ENCODE assay signal across 9 mouse cellular contexts in the genomic region with DNA sequence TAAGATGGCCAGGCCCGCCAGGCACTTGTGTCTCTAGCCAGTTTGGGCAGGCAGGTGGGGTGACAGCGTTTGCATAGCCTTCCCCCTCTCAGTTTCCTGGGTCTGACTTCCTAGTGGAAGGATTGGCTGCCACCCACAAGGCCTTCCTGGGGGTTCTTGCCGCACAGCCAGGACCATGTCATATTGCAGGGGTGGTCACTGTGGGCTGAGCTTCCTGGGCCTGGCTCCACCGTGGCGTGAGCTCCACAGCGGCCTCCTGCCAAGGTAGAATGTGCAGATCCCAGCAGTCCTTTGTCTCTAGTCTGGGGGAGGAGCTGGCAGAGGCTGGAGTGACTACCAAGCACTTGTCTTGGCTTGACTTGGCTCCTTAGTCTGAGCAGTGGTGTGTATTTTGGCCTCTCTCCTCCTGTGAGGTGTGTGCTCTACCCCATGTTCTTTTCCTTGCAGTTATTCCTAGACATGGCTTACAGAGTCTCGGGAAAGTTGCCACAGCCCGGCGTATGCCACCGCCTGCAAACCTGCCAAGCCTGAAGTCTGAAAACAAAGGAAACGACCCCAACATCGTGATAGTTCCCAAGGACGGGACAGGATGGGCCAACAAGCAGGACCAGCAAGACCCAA. TPM values are rescaled to one million over a fixed set of nuclear protein-coding genes. Genes with fewer than 3 reads are reported as not detected.
DNase-seq lines count a peak whose midpoint lies in the region; ATAC-seq and TF ChIP-seq lines count a peak whose summit lies in the region.
"Had no signal": no experiment of that assay in that cellular context is flagged by ENCODE, and none has a peak within 500 bp of the region (broad histone marks: within the 10 kb centered on the region; RNA-seq: fewer than 3 reads in every experiment).

No protein-coding gene starts in this region.

- H3K27me3 ChIP-seq in E14TG2a.4 (ENCODE audit: insufficient read depth, low read length), result no peaks in the 10 kb centered on the region
- no peaks in the 10 kb centered on the region for H3K27me3 ChIP-seq in forebrain, embryonic 12.5 days
- H3K27me3 ChIP-seq in intestine, postnatal 0 days (replicated peaks; ENCODE audit: control insufficient read depth, insufficient read depth, low read length), result no peaks in the 10 kb centered on the region
- H3K27me3 ChIP-seq: liver, embryonic 15.5 days had no signal

- no peak overlapping the region for H3K4me2 ChIP-seq in forebrain, embryonic 12.5 days
- H3K4me2 ChIP-seq in intestine, postnatal 0 days (replicated peaks; ENCODE audit: low read depth), result no peak overlapping the region
- H3K4me2 ChIP-seq: liver, embryonic 15.5 days had no signal

- TF ChIP-seq CTCF in E14TG2a.4 (conservative IDR thresholded peaks at IDR 0.05; ENCODE audit: low read length), result no peak
- no peak for TF ChIP-seq CTCF in intestine, postnatal 0 days (IDR thresholded peaks at IDR 0.05; ENCODE audit: low read depth)

- WGBS in forebrain, embryonic 12.5 days, result 73% methylated on average over 13 of the region's 13 CpGs
- WGBS in intestine, postnatal 0 days, result 64% methylated on average over 13 of the region's 13 CpGs

- H3K9me3 ChIP-seq in E14TG2a.4 (ENCODE audit: low read length), result no peaks in the 10 kb centered on the region
- no peaks in the 10 kb centered on the region for H3K9me3 ChIP-seq in forebrain, embryonic 12.5 days
- H3K9me3 ChIP-seq in intestine, postnatal 0 days (ENCODE audit: control insufficient read depth), result no peaks in the 10 kb centered on the region
- H3K9me3 ChIP-seq: liver, embryonic 15.5 days had no signal

- ATAC-seq in forebrain, embryonic 12.5 days (ENCODE audit: low FRiP score), result no peak
- no peak for ATAC-seq in intestine, postnatal 0 days

- 0 out of 2 replicates have a peak overlapping the region, but pooled peaks have one; percentile 5 for H3K9ac ChIP-seq in forebrain, embryonic 12.5 days
- no peak overlapping the region for H3K9ac ChIP-seq in intestine, postnatal 0 days (ENCODE audit: low read depth, low read length)
- H3K9ac ChIP-seq: liver, embryonic 15.5 days had no signal

- H3K4me3 ChIP-seq in E14TG2a.4 (replicated peaks; ENCODE audit: low read length), result peak overlapping the region; percentile 32
- H3K4me3 ChIP-seq in forebrain, embryonic 12.5 days (replicated peaks), result no peak overlapping the region
- H3K4me3 ChIP-seq in intestine, postnatal 0 days (ENCODE audit: low read depth, low read length), result no peak overlapping the region
- H3K4me3 ChIP-seq: liver, embryonic 15.5 days had no signal

- H3K36me3 ChIP-seq in E14TG2a.4 (ENCODE audit: insufficient read depth, low read length), result peaks cover 84% of the 10 kb centered on the region
- peaks cover 49% of the 10 kb centered on the region for H3K36me3 ChIP-seq in forebrain, embryonic 12.5 days (replicated peaks)
- H3K36me3 ChIP-seq in intestine, postnatal 0 days (ENCODE audit: control insufficient read depth, insufficient read depth), result peaks cover 51% of the 10 kb centered on the region

- peak overlapping the region; percentile 46 for H3K27ac ChIP-seq in forebrain, embryonic 12.5 days
- peak overlapping the region; percentile 35 for H3K27ac ChIP-seq in intestine, postnatal 0 days (ENCODE audit: low read depth, low read length)
- H3K27ac ChIP-seq: liver, embryonic 15.5 days had no signal

- H3K4me1 ChIP-seq in E14TG2a.4 (replicated peaks; ENCODE audit: low read depth, low read length), result peaks cover 93% of the 10 kb centered on the region
- peaks cover 39% of the 10 kb centered on the region for H3K4me1 ChIP-seq in forebrain, embryonic 12.5 days
- H3K4me1 ChIP-seq in intestine, postnatal 0 days (replicated peaks; ENCODE audit: control insufficient read depth, insufficient read depth, low read length), result no peaks in the 10 kb centered on the region

- DNase-seq in cerebellum, adult 11-12 months, result peak; percentile 74
- DNase-seq in cerebellum, adult 8-10 months, result no peak
- DNase-seq in lung, postnatal 4 days, result peak; percentile 49 to 82
- DNase-seq in thymus, postnatal 4 days, result no peak
- DNase-seq in embryo, embryonic 9.5 days (ENCODE audit: extremely low spot score), result no peak

RNA-seq across cellular contexts. Expression of a gene that starts 31.9 kb away (rescaled TPM):
- 96.9 and 110 TPM in 2 replicates for polyA plus RNA-seq in forebrain, embryonic 12.5 days (2016; fragmentation: Nextera tagmentation; extraction: Ambion mirVana)
- 17.7 and 18.9 TPM in 2 replicates for polyA plus RNA-seq in intestine, postnatal 0 days (2015; fragmentation: Nextera tagmentation; extraction: Ambion mirVana)

RNA-seq across cellular contexts. Expression of a gene that starts 53.6 kb away (rescaled TPM):
- 26.6 and 29.4 TPM in 2 replicates for polyA plus RNA-seq in forebrain, embryonic 12.5 days (2016; fragmentation: Nextera tagmentation; extraction: Ambion mirVana)
- 9.2 and 10.7 TPM in 2 replicates for polyA plus RNA-seq in intestine, postnatal 0 days (2015; fragmentation: Nextera tagmentation; extraction: Ambion mirVana)

Comparison
In these comparisons a context has a peak if more than half of its experiments do, and no peak if none do; other contexts are left out.
1. DNase-seq: peak in cerebellum, adult 11-12 months (single experiment) and lung, postnatal 4 days (2 of 2); none in cerebellum, adult 8-10 months (single experiment), thymus, postnatal 4 days (single experiment) and embryo, embryonic 9.5 days (single experiment).